Mouse (Mus musculus) embryo, embryonic 10 days (tissue): ENCODE measurements around the gene Tmem247.

Experiments
- DNase-seq: peaks from one replicate; pipeline ENCODE4 v3.0.0-alpha.2; 2015; ENCODE audit warnings: low spot score

The Tmem247 gene

GRCm38 (mm10) chr17:86962894-86963585 lies 45.9 kb downstream of the Tmem247 start, which contains the start of gene Rhoq:
Gene Rhoq, plus strand, starts transcription at chr17:86963082.
- peak; percentile 83 for DNase-seq

- peak; percentile 78 for DNase-seq
These were observed 46.4 kb downstream of the Tmem247 start for GRCm38 (mm10) chr17:86963586-86963902.

GRCm38 (mm10) chr17:86964041-86964440 lies 46.9 kb downstream of the Tmem247 start:
- no peak for DNase-seq

GRCm38 (mm10) chr17:86964502-86964901 lies 47.4 kb downstream of the Tmem247 start:
- peak; percentile 92 for DNase-seq

GRCm38 (mm10) chr17:86965121-86965520 lies 48.0 kb downstream of the Tmem247 start:
- no peak for DNase-seq

GRCm38 (mm10) chr17:86966040-86966439 lies 48.9 kb downstream of the Tmem247 start:
- DNase-seq = no peak

GRCm38 (mm10) chr17:86967048-86967447 lies 49.9 kb downstream of the Tmem247 start:
- DNase-seq = no peak

GRCm38 (mm10) chr17:86967536-86968525 lies 50.7 kb downstream of the Tmem247 start:
- DNase-seq = no peak

- no peak for DNase-seq
These were observed 51.4 kb downstream of the Tmem247 start for GRCm38 (mm10) chr17:86968581-86968980.

GRCm38 (mm10) chr17:86969582-86969981 lies 52.4 kb downstream of the Tmem247 start:
- DNase-seq = no peak

- no peak for DNase-seq
These were observed 53.0 kb downstream of the Tmem247 start for GRCm38 (mm10) chr17:86970026-86970750.

GRCm38 (mm10) chr17:86971036-86971435 lies 53.9 kb downstream of the Tmem247 start:
- DNase-seq = no peak

- no peak for DNase-seq
These were observed 54.7 kb downstream of the Tmem247 start for GRCm38 (mm10) chr17:86971860-86972259.
